Mouse (Mus musculus): ENCODE data around the gene Reep6. TPM values are rescaled to one million over a fixed set of nuclear protein-coding genes. Genes with fewer than 3 reads are reported as not detected.

Gene Reep6
- total RNA-seq, 2 experiments from 2014 or later, result 38.4 to 61.8 TPM

Small RNA genes lying within 50 kb of the gene (microRNA-seq; reads per million reads assigned to microRNA genes)
- not detected for gene Gm22721

Other genes starting within 250 kb of the Reep6 start
- gene Sbno2, start 224.4 kb upstream of the Reep6 start, total RNA-seq (2021), result 10 to 100 TPM; 37.5 to 55.7 TPM
- 100 to 1,000 TPM; 133 to 151 TPM for gene Stk11, start 214.2 kb upstream of the Reep6 start, total RNA-seq (2021)
- gene Atp5d, start 191.3 kb upstream of the Reep6 start, total RNA-seq (2021), result 100 to 1,000 TPM; 982 to 996 TPM
- 10 to 100 TPM; 41.6 to 65.6 TPM for gene Cbarp, start 189.1 kb upstream of the Reep6 start, total RNA-seq (2021)
- gene Midn, start 181.7 kb upstream of the Reep6 start, total RNA-seq (2021), result 100 to 1,000 TPM; 106 to 127 TPM
- 100 to 1,000 TPM; 102 to 168 TPM for gene Cirbp, start 164.0 kb upstream of the Reep6 start, total RNA-seq (2021)
- gene 1600002K03Rik, start 157.0 kb upstream of the Reep6 start, total RNA-seq (2021), result 1 to 10 TPM; 6.4 to 7.7 TPM
- gene Efna2, start 150.5 kb upstream of the Reep6 start, total RNA-seq (2021), result 1 to 10 TPM; 3.3 to 4.5 TPM
- gene Mum1, start 103.5 kb upstream of the Reep6 start, total RNA-seq (2021), result 10 to 100 TPM; 26.5 to 39.2 TPM
- 100 to 1,000 TPM; 470 to 572 TPM for gene Ndufs7, start 80.8 kb upstream of the Reep6 start, total RNA-seq (2021)
- gene Gamt, start 68.9 kb upstream of the Reep6 start, total RNA-seq (2021), result 100 to 1,000 TPM; 164 to 167 TPM
- gene Dazap1, start 68.5 kb upstream of the Reep6 start, total RNA-seq (2021), result 100 to 1,000 TPM in 1 of 2 experiments, 10 to 100 TPM in 1; 93.6 to 121 TPM
- gene Rps15, start 37.5 kb upstream of the Reep6 start, total RNA-seq (2021), result 1,000 to 10,000 TPM; 1,216 to 1,243 TPM
- 1 to 10 TPM; 2.7 to 5.6 TPM for gene Apc2, start 34.0 kb upstream of the Reep6 start, total RNA-seq (2021)
- gene 2310011J03Rik, start 9.4 kb upstream of the Reep6 start, total RNA-seq (2021), result 10 to 100 TPM; 24.0 to 26.7 TPM
- gene Pcsk4, start 455 bp upstream of the Reep6 start, total RNA-seq (2021), result 1 to 10 TPM; 4.1 to 7.6 TPM
- 10 to 100 TPM in 1 of 2 experiments, 1 to 10 TPM in 1; 7.6 to 18.7 TPM for gene Adamtsl5, start 18.5 kb downstream of the Reep6 start, total RNA-seq (2021)
- gene Plk5, start 26.5 kb downstream of the Reep6 start, total RNA-seq (2021), result under 1 TPM in 1 of 2 experiments, not detected in 1; 0.12 TPM
- gene Mex3d, start 57.7 kb downstream of the Reep6 start, total RNA-seq (2021), result 10 to 100 TPM; 19.6 to 21.8 TPM
- 100 to 1,000 TPM; 103 to 113 TPM for gene Mbd3, start 69.6 kb downstream of the Reep6 start, total RNA-seq (2021)
- 1,000 to 10,000 TPM; 1,321 to 1,365 TPM for gene Uqcr11, start 76.9 kb downstream of the Reep6 start, total RNA-seq (2021)
- 10 to 100 TPM; 58.1 to 77.1 TPM for gene Tcf3, start 103.7 kb downstream of the Reep6 start, total RNA-seq (2021)
- not detected for gene Onecut3, start 164.9 kb downstream of the Reep6 start, total RNA-seq (2021)
- gene Atp8b3, start 209.2 kb downstream of the Reep6 start, total RNA-seq (2021), result under 1 TPM; 0.27 to 0.36 TPM
- 10 to 100 TPM; 31.9 to 44.5 TPM for gene Rexo1, start 231.6 kb downstream of the Reep6 start, total RNA-seq (2021)
- gene Klf16, start 247.4 kb downstream of the Reep6 start, total RNA-seq (2021), result 10 to 100 TPM; 12.4 to 14.1 TPM